Mouse (Mus musculus): ENCODE data around the gene Vav3.

DNA sequence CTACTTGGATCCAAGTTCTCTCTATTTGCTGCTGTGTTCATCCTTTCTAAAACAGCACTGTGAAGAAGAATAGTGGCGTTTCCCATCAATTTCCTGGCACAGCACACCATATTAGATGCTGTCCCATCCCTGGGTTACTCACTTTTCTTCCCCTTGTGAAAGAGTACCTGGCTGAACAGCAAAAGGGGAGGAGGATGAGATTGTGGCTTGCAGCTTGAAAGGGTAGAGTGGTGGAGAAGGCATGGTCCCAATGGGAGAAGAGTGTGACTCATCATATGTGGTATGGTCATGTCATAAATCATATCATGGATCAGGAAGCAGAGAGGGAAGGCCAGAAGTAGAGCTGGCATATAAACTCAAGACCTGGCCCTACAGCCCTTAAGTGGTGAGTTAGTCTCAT, 386.3 kb downstream of the Vav3 start:
- TF ChIP-seq FLI1 (IDR thresholded peaks at IDR 0.05; ENCODE audit: low read length) = no peak
- TF ChIP-seq GATA1 (IDR thresholded peaks at IDR 0.05; ENCODE audit: borderline replicate concordance, low read length) = no peak
